Mouse (Mus musculus): ENCODE measurements around the gene Rbfox1.

- no peak for TF ChIP-seq POLR2A (IDR thresholded peaks at IDR 0.05; ENCODE audit: extremely low read depth, insufficient read depth, low read length)
- no peak for TF ChIP-seq CTCF (IDR thresholded peaks at IDR 0.05; ENCODE audit: extremely low read depth, insufficient read depth, low read length)
Measured at GRCm38 (mm10) chr16:6754847-6755246, 869.7 kb downstream of the Rbfox1 start.

Measured in cortical plate, adult 2 months (tissue).